Mouse (Mus musculus): Measurements from ENCODE around the gene Mettl8.

The Mettl8 gene

DNA sequence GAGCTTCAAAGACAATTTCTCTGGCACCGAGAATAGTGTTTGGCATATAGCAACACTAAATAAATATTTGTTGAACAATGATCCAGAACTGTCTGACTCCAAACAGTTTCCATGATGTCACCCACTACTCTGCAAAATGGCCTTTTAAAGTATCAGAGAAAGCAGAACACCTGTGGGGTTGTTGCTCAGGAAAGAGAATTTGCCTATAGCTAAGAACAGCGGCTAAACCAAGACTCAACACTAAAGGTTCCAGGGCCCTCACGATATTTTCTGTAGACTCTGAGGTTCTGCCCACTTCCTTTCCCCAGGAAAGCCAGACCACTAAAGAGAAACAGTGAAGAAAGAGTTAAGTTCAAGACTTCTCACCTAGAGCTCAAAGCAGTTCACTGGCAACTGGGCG is 122.4 kb downstream of the Mettl8 start:
- DNase-seq (ENCODE audit: low spot score), result no peak

DNA sequence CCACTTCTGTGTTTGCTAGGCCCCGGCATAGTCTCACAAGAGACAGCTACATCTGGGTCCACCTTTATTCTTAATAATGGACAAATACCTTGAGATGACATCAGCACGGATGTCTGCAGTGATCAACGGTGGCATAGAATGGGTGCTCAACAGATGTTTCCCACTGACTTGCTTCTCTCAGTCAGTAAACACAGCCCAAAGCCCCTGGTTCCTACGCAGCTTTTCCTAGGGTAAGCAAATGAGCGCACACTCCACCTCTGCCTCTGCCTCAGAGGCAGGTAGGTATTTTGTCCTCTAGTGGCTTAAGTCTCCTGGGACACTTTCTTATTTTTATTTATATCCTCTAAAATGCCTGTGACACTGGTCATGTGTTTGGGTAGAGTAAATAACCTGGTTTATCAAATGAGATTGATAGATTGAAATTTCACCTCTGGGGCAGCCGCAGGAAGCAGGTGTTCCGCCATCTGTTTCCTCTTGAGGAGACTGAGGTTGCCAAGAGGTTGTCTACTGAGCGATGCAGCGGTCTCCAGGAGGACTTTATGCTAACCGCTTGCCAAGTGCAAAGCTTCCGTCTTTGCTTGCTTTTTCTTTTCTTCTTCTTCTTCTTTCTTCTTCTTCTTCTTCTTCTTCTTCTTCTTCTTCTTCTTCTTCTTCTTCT is 124.6 kb downstream of the Mettl8 start:
- DNase-seq (ENCODE audit: low spot score), result no peak

GRCm38 (mm10) chr2:70929714-70930113 is 125.7 kb downstream of the Mettl8 start:
- no peak for DNase-seq (ENCODE audit: low spot score)

DNA sequence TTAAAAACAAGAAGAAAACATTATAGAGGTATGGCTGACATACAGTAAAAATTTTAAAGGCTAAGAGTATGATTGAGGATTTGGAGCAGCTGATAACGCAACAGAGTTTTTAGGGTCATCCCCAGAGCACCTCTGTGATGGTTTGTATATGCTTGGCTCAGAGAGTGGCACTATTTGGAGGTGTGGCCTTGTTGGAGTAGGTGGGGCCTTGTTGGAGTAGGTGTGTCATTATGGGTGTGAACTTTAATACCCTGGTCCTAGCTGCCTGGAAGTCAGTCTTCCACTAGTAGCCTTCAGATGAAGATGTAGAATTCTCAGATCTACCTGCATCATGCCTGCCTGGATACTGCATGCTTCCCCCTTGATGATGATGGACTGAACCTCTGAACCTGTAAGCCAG is 131.3 kb downstream of the Mettl8 start:
- no peak for DNase-seq (ENCODE audit: low spot score)

DNA sequence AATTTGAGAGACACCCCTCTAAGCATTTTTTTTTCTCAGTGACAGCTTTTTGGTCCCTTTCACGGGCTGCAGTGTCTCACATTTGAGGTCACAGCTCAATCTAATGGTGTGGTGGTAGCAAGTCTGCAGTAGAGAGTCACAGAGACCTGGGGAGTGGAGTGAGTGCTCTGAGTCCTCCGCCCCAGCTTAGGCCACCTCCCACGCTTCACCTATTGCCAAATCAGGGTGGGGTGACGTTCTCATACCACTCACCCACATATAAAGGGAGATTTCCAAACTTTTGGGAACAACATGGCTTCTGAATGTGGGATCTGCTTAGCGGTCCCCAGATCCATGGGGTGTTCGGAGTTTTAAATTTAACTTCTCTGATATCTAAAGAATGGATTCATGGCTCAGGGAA is 132.6 kb downstream of the Mettl8 start:
- no peak for DNase-seq (ENCODE audit: low spot score)

GRCm38 (mm10) chr2:70920937-70921596 is 134.3 kb downstream of the Mettl8 start:
- no peak for DNase-seq (ENCODE audit: low spot score)

DNA sequence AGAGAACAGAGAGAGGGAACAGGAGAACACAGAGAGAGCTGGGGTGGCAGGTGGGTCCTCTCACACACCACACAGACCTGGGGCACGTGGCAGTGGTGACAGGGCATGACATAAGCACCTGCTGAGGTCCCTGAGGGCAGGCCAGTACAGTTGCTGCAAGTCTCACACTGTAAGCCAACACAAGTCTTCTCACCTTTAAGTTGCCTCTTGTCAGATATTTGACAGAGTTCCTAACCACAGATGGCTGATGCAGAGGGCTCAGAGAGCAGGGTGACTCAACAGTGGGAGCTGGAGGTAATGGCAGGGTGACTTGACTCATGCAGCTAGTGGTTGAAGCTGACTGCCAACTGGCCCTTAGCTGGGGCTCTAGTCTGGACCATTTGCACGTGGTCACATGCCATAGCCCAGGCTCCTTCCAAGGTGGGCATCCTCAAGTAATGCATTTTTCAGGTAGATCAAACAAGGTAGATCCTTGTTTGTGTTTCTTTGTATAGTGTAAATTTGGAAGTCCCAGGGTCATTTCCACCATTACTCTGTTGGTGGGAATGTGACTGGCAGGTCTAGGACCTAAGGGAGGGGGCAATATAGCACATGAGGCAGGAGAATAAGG is 135.4 kb downstream of the Mettl8 start:
- DNase-seq (ENCODE audit: low spot score), result no peak

DNA sequence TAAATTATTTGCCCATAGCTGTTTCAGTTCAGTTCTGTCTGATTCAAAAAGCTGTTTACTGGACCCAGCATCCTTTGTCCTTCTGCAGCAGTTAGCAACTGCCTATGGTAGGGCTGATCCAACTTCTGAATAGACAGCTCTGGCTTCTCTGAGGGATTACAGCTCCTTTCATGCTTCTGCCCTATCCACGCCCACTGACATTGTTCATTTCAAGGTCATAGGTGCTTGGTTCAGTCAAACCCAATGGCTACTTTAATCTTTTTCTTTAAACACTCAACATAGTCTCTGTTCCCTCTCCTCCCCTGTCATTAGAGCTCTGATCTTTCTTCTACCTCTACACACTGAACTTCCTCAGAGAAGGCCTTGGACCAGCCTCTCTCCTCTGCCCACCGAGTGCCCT is 136.9 kb downstream of the Mettl8 start:
- no peak for DNase-seq (ENCODE audit: low spot score)
